Mouse (Mus musculus) heart, embryonic 16.5 days (tissue): Measurements from ENCODE around the gene Prol1. TPM values are rescaled to one million over a fixed set of nuclear protein-coding genes. Genes with fewer than 3 reads are reported as not detected.

Source experiments
- polyA plus RNA-seq: library from polyadenylated mRNA; unstranded; fragments of >200 nt; fragmentation: Nextera tagmentation; extraction: Ambion mirVana; gene quantifications from 2 replicates; pipeline ENCODE4 v1.2.1, GENCODE M21; 2015

The Prol1 gene
- polyA plus RNA-seq, 1 experiment from 2014 or later = not detected

Other genes starting within 250 kb of the Prol1 start
- gene Smr2, start 230.8 kb upstream of the Prol1 start, polyA plus RNA-seq = not detected in 2 replicates
- gene Gm11116, start 205.8 kb upstream of the Prol1 start, polyA plus RNA-seq = not detected in 2 replicates
- not detected in 2 replicates for gene Gm11115, start 163.2 kb upstream of the Prol1 start, polyA plus RNA-seq
- gene Gm7714, start 48.4 kb upstream of the Prol1 start, polyA plus RNA-seq = not detected in 2 replicates
- gene Amtn, start 58.8 kb downstream of the Prol1 start, polyA plus RNA-seq = not detected in 2 replicates
- not detected in 2 replicates for gene Ambn, start 138.7 kb downstream of the Prol1 start, polyA plus RNA-seq
- gene Enam, start 170.7 kb downstream of the Prol1 start, polyA plus RNA-seq = not detected in 2 replicates
- 0.14 and 0.33 TPM in 2 replicates for gene Jchain, start 210.6 kb downstream of the Prol1 start, polyA plus RNA-seq
- gene Utp3, start 237.2 kb downstream of the Prol1 start, polyA plus RNA-seq = 48.5 and 53.8 TPM in 2 replicates
- gene Rufy3, start 247.7 kb downstream of the Prol1 start, polyA plus RNA-seq = 9.1 and 9.2 TPM in 2 replicates